Mouse (Mus musculus) intestine, embryonic 16.5 days (tissue): ENCODE data around the gene Apol7a. TPM values are rescaled to one million over a fixed set of nuclear protein-coding genes. Genes with fewer than 3 reads are reported as not detected.
A peak's percentile ranks its signal among the peaks of the same experiment; 100 is the strongest.

Source experiments
- ATAC-seq: fragments of 200-750 bp; cut with Nextera tagmentation; 2 replicates; pipeline ENCODE4 v1.8.0; 2017; ENCODE audit warnings: moderate TSS enrichment, moderate library complexity
- H3K27ac ChIP-seq: fragments of 300-500 bp; sonication (generic); 2 replicates; pipeline ENCODE4 v1.5.1; 2014; ENCODE audit warnings: mild to moderate bottlenecking, low read length
- H3K27me3 ChIP-seq: fragments of 300-500 bp; sonication (generic); replicated peaks from 2 replicates; pipeline ENCODE4 v1.6.1; 2014; ENCODE audit warnings: low read length, control low read depth, mixed read lengths; ENCODE audit not compliant: control insufficient read depth, insufficient read depth
- H3K36me3 ChIP-seq: fragments of 300-500 bp; sonication (generic); 2 replicates; pipeline ENCODE4 v1.6.1; 2014; ENCODE audit warnings: low read length, control low read depth; ENCODE audit not compliant: control insufficient read depth, insufficient read depth
- H3K4me1 ChIP-seq: fragments of 300-500 bp; sonication (generic); 2 replicates; pipeline ENCODE4 v1.6.1; 2014; ENCODE audit warnings: low read length, control low read depth, mixed read lengths; ENCODE audit not compliant: control insufficient read depth, insufficient read depth
- H3K4me2 ChIP-seq: fragments of 300-500 bp; sonication (generic); 2 replicates; pipeline ENCODE4 v1.6.1; 2014; ENCODE audit warnings: low read depth, low read length, control low read depth
- H3K4me3 ChIP-seq: fragments of 300-500 bp; sonication (generic); 2 replicates; pipeline ENCODE4 v1.5.1; 2014; ENCODE audit warnings: mild to moderate bottlenecking, low read length
- H3K9ac ChIP-seq: fragments of 300-500 bp; sonication (generic); 2 replicates; pipeline ENCODE4 v1.6.1; 2014; ENCODE audit warnings: low read depth, low read length
- H3K9me3 ChIP-seq: fragments of 300-500 bp; sonication (generic); 2 replicates; pipeline ENCODE4 v1.6.1; 2016; ENCODE audit warnings: low read length, control low read depth; ENCODE audit not compliant: control insufficient read depth
- WGBS: fragments of 180-500 bp; shearing (Covaris S2); extraction: QIAGEN DNeasy Blood & Tissue Kit; methylation state at CpG from one replicate; pipeline ENCODE4 v1.1.7; 2014; 5-methylcytosine and 5-hydroxymethylcytosine counted together
- polyA plus RNA-seq: library from polyadenylated mRNA; unstranded; fragments of >200 nt; fragmentation: Nextera tagmentation; extraction: Ambion mirVana; gene quantifications from 2 replicates; pipeline ENCODE4 v1.2.1, GENCODE M21; 2015

Gene Apol7a
- polyA plus RNA-seq, 1 experiment from 2014 or later = 12.5 TPM

DNA sequence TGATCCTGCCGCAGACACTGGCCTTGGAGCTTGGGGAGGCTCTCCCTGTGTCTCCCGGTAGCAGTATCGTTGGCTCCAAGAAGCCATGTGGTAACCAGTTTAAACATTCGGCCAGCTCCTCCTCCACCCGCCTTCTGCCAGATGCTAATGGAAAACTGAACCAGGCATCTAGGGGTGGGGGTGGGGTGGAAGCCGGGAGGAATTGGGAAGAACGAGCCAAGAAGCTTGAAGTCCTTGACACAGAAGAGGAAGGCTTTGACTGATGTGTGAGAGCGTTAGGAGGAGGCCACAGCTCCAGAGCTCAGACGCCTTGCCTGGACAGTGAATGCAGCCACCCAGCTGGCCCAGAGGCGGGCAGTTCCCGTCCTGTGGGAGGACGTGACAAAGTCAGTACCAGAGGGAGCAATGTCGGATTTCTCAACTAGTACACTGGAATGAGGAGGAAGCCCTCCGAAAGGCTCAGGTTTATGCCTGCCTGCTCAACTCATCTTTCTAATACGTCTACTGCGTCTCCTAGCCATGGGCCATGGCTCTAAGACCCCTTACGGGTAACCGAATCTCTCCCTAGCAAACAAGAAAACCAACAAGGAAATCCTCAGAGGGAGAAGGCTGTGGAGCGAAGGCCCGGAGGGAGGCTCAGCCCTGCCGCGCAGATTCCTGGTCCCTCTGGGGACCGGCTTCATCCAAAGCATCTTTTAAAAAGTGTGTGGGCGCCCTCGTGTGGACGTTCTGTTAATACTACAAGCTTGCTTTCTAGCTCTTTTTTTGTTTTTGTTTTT is 32.0 kb downstream of the Apol7a start:
- Histone ChIP-seq H3K4me1 (peaks cover 22% of the 10 kb centered on the region), H3K4me3 (peak overlapping the region; percentile 38), H3K27me3 (no peaks in the 10 kb centered on the region), H3K27ac (peak overlapping the region; percentile 97), H3K4me2 (peak overlapping the region; percentile 50), H3K9ac (peak overlapping the region; percentile 58), H3K36me3 (no peaks in the 10 kb centered on the region), H3K9me3 (no peaks in the 10 kb centered on the region)
- ATAC-seq = peak; percentile 71
- WGBS = 4% methylated on average over 26 of the region's 26 CpGs

DNA sequence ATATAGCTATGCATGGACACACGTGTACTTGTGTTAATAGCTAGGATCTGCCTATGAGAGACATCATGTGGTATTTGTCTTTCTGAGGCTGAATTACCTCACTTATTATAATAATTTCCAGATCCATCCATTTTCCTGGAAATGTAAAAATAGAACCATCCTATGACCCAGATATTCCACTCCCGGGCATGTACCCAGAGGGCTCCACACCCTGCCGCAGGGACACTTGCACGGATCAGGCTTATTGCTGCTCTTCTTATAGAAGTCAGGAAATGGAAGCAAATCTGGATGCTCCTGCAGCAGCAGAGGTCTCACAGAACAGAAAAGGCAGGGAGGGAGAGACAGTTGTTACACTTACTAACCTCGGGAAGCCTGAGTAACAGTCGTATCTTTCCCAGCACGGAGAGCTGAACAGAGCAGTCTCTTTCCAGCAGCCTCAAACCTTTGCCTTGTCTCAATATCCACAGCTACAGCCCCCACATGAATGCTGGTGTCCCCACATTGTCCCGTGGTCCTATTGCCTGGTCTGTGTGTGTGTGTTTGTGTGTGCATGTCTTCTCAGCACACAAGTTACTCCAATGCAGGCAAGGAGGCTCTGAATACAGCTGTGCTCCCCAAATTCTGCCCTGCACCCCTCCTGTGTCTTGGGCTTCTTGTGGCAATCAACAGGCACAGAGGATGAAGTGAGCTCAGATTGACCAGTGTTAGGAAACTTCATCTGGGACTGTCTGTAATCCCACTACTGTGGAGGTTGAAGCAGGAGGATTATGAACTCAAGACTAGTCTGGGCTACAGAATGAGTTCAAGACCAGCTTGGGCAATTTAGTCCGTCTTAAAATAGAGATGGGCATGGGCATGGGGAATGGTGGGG is 33.0 kb downstream of the Apol7a start:
- no peak for ATAC-seq
- Histone ChIP-seq H3K27ac (peak overlapping the region; percentile 97), H3K9ac (no peak overlapping the region; the same call in 1 of the 2 replicates), H3K36me3 (no peaks in the 10 kb centered on the region), H3K4me1 (peaks cover 22% of the 10 kb centered on the region), H3K9me3 (no peaks in the 10 kb centered on the region), H3K27me3 (no peaks in the 10 kb centered on the region), H3K4me2 (no peak overlapping the region), H3K4me3 (no peak overlapping the region)
- WGBS = 60% methylated on average over 9 of the region's 9 CpGs

DNA sequence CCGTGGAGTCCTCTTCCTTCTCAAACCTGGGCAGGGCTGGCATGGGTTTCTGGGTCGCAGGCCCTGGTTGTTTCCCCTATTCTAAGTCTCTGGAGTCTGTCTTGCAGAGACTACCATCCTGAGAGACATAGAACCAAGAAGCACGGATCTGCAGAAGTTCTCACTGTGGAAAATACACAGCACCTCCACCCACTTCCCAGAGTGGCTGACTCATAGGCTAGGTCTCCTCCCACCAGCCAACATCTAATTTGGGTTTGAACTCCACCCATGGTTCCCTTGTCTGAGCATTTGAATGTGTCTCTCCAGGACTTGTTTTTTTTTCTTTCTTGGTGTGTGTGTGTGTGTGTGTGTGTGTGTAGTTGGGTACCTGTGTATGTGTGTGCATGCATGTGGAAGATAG is 34.9 kb downstream of the Apol7a start:
- no peak for ATAC-seq
- H3K4me1 ChIP-seq = peaks cover 32% of the 10 kb centered on the region
- H3K4me3 ChIP-seq = no peak overlapping the region
- no peak overlapping the region for H3K9ac ChIP-seq
- H3K27me3 ChIP-seq = no peaks in the 10 kb centered on the region
- H3K27ac ChIP-seq = no peak overlapping the region
- WGBS = 74% methylated on average over 3 of the region's 3 CpGs
- H3K9me3 ChIP-seq = no peaks in the 10 kb centered on the region
- H3K36me3 ChIP-seq = no peaks in the 10 kb centered on the region
- H3K4me2 ChIP-seq = no peak overlapping the region

DNA sequence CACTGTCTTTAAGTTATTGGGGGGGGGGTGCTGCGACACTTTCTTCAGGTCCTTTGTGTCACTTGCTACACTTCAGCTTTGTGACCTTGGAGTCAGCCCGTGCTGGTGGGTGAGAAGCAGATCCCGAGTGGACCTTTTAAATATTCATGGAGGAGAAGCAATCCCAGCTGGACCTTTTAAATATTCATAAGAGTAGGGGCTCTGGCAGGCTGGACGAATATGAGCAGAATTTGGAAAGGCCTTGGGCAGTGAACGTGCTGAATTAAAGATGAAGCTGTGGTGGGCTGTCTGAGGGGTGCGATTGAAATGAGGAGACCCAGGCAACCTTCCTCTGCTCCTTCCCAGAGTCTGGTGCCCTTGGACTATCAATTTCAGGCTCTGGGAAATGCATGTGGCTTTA is 35.3 kb downstream of the Apol7a start:
- 46% methylated on average over 6 of the region's 6 CpGs for WGBS
- Histone ChIP-seq H3K9ac (no peak overlapping the region), H3K36me3 (no peaks in the 10 kb centered on the region), H3K9me3 (no peaks in the 10 kb centered on the region), H3K27ac (no peak overlapping the region), H3K4me3 (no peak overlapping the region), H3K27me3 (no peaks in the 10 kb centered on the region), H3K4me1 (peaks cover 34% of the 10 kb centered on the region), H3K4me2 (no peak overlapping the region)
- ATAC-seq = no peak

DNA sequence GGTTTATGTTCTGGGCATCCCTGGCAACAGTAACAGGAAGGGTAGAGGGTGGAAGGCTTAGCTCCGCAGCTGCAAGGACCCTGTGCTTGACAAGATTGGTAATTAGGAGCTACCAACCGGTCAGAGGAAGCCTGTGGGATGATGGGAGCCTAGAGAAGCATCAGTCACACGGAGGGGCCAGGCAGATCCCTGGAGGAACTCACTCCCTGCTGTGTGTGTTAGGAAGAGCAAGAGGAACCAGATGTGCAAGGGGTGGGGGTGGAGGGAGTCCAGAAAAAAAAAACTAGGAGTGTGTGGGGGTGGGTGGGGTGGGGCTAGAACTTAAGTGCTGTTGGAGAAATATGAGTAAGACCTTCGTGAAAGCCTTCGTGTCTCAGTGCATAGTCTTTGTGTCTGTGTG is 36.0 kb downstream of the Apol7a start:
- Histone ChIP-seq H3K4me1 (peaks cover 31% of the 10 kb centered on the region), H3K36me3 (no peaks in the 10 kb centered on the region), H3K27me3 (no peaks in the 10 kb centered on the region), H3K9ac (no peak overlapping the region), H3K9me3 (no peaks in the 10 kb centered on the region), H3K27ac (no peak overlapping the region), H3K4me2 (no peak overlapping the region), H3K4me3 (no peak overlapping the region)
- WGBS = 22% methylated on average over 5 of the region's 5 CpGs
- no peak for ATAC-seq

DNA sequence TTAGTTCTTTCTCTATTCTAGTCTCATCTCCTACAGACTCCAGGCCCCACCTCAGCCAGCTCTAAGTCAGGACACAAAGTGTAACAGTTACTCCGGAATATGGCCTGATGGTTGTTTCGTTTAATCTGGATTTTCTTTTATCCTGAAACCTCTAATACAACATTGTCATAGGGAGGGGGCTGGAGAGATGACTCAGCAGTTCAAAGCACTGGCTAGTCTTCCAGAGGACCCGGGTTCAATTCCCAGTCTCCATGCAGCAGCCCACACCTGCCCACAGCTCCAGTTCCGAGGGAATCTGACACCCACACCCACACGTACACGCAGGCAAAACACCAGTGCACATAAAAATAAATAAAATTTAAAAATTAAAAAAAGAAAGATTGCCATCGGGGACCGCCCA is 39.0 kb downstream of the Apol7a start:
- Histone ChIP-seq H3K4me3 (no peak overlapping the region), H3K27me3 (no peaks in the 10 kb centered on the region), H3K4me2 (no peak overlapping the region), H3K36me3 (no peaks in the 10 kb centered on the region), H3K9ac (peak overlapping the region; percentile 33; the same call in 1 of the 2 replicates), H3K9me3 (no peaks in the 10 kb centered on the region), H3K4me1 (peaks cover 21% of the 10 kb centered on the region), H3K27ac (no peak overlapping the region; the same call in 1 of the 2 replicates)
- WGBS = 90% methylated on average over 8 of the region's 8 CpGs
- no peak for ATAC-seq

DNA sequence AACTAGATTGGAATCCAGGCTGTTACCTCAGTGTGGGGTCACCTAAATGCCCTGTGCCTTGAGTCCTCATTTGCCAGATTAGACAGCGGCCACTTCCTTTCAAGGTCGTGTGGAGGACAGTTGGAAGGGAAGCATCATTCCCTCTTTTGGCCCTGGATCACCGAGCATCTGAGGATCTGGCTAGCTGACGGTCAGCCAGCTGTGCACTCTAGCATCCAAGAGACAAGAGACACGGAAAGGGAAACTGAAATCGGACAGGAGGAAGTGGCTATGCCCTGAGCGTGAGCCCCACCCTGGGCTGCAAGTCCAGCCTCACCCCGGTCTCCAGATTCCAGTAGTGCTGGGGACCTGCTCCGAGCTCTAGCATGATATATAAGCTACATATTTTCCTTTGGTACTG is 39.4 kb downstream of the Apol7a start:
- 54% methylated on average over 9 of the region's 9 CpGs for WGBS
- H3K9ac ChIP-seq = peak overlapping the region; percentile 33; the same call in 1 of the 2 replicates

DNA sequence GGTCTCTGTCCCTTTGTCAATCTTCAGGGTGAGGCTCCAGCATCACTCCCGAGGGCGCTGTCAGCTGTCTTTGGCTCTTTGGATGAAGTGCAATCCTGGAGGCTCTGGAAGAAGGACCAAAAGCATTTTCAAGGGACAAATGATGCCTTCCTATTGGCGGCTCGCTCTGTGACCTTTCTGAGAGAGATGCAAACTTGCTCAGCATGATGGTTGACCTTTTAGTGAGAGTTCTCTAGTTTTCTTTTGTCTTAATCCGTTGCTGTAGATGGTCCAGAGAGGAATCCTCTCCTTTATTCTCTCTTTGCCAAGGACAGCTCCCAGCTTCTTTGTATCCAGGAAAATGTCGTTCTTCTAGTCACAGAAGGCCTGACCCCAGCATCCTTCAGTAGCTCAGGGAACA is 39.8 kb downstream of the Apol7a start:
- H3K27me3 ChIP-seq = no peaks in the 10 kb centered on the region
- H3K4me2 ChIP-seq = peak overlapping the region; percentile 53
- WGBS = 37% methylated on average over 6 of the region's 6 CpGs
- no peak; the same call in 1 of the 2 replicates for ATAC-seq
- H3K4me3 ChIP-seq = peak overlapping the region; percentile 32
- H3K9me3 ChIP-seq = no peaks in the 10 kb centered on the region
- H3K27ac ChIP-seq = 0 out of 2 replicates have a peak overlapping the region, but pooled peaks have one; percentile 34
- peaks cover 24% of the 10 kb centered on the region for H3K4me1 ChIP-seq
- H3K36me3 ChIP-seq = no peaks in the 10 kb centered on the region
- peak overlapping the region; percentile 61 for H3K9ac ChIP-seq

More for the DNA sequence above, 39.4 kb downstream of the Apol7a start:
- Histone ChIP-seq H3K9me3 (no peaks in the 10 kb centered on the region), H3K4me3 (no peak overlapping the region), H3K27me3 (no peaks in the 10 kb centered on the region), H3K4me1 (peaks cover 24% of the 10 kb centered on the region), H3K4me2 (no peak overlapping the region), H3K27ac (peak overlapping the region; percentile 6; the same call in 1 of the 2 replicates), H3K36me3 (no peaks in the 10 kb centered on the region)
- ATAC-seq = no peak

DNA sequence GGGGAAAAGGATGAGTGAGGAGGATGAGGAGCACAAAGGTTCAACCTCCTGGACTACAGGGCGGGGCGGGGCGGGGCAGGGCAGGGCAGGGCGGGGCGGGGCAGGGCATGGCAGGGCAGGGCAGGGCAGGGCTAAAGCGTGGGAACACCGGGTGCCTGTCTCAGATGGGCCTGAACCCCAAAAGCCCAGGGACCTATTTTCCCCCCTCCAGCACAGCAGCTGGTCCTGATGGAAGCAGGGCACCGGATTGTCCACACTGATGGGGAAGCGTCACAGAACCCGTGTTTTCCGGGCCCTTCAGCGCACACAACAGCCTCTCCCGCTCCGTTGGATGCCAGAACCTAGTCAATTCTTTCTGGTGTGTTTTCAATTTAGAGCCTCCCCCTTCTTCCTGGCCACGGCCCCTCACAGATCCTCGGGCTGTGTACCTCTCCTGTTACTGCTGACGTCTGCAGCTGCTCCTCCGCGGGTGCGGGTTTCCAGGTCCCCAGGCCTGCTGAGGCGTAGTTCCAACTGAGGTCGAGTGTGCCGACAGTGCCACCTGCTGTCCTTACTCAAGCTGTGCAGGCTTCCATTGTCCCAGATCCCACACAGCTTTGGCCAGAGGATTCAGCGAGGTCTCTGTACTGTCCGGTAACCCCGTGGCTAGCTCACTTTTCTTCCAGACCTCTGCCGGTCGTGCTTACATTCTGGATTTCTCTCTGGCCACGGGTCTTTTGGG is 40.4 kb downstream of the Apol7a start:
- WGBS = 10% methylated on average over 29 of the region's 29 CpGs
- 0 out of 2 replicates have a peak overlapping the region, but pooled peaks have one; percentile 34 for H3K27ac ChIP-seq
- H3K27me3 ChIP-seq = no peaks in the 10 kb centered on the region
- H3K9ac ChIP-seq = peak overlapping the region; percentile 61
- no peaks in the 10 kb centered on the region for H3K36me3 ChIP-seq
- peak overlapping the region; percentile 32 for H3K4me3 ChIP-seq
- peaks cover 24% of the 10 kb centered on the region for H3K4me1 ChIP-seq
- no peaks in the 10 kb centered on the region for H3K9me3 ChIP-seq
- H3K4me2 ChIP-seq = peak overlapping the region; percentile 53
- ATAC-seq = peak; percentile 91
